Mouse (Mus musculus) hindbrain, embryonic 14.5 days (tissue): ENCODE measurements at regions not wholly inside any gene's neighbourhood (a gene's known extent, or its start where the extent isn't known, plus 50 kb on each side); places are given as distances from the start of the nearest gene placed in this dataset.

ENCODE experiments used
- ATAC-seq: fragments of 200-750 bp; cut with Nextera tagmentation; 2 replicates; pipeline ENCODE4 v1.8.0; 2017; ENCODE audit warnings: moderate number of reproducible peaks, mild to moderate bottlenecking, moderate TSS enrichment, moderate library complexity; ENCODE audit not compliant: low FRiP score
- DNase-seq: peaks from one replicate; pipeline ENCODE4 v3.0.0-alpha.2; 2015; ENCODE audit warnings: low spot score
- H3K27ac ChIP-seq: fragments of 300-500 bp; sonication (generic); 2 replicates; pipeline ENCODE4 v1.5.1; 2014; ENCODE audit warnings: mild to moderate bottlenecking, moderate library complexity
- H3K27me3 ChIP-seq: fragments of 300-500 bp; sonication (generic); 2 replicates; pipeline ENCODE4 v1.6.1; 2014; ENCODE audit warnings: mild to moderate bottlenecking, low read length, mixed read lengths; ENCODE audit not compliant: control insufficient read depth, insufficient read depth
- H3K36me3 ChIP-seq: fragments of 300-500 bp; sonication (generic); replicated peaks from 2 replicates; pipeline ENCODE4 v1.6.1; 2014; ENCODE audit not compliant: control insufficient read depth, insufficient read depth
- H3K4me1 ChIP-seq: fragments of 300-500 bp; sonication (generic); replicated peaks from 2 replicates; pipeline ENCODE4 v1.6.1; 2014; ENCODE audit warnings: antibody characterized with exemption, low read length, mixed read lengths; ENCODE audit not compliant: control insufficient read depth, insufficient read depth
- H3K4me2 ChIP-seq: fragments of 300-500 bp; sonication (generic); replicated peaks from 2 replicates; pipeline ENCODE4 v1.6.1; 2014; ENCODE audit warnings: mild to moderate bottlenecking, moderate library complexity
- H3K4me3 ChIP-seq: fragments of 300-500 bp; sonication (generic); replicated peaks from 2 replicates; pipeline ENCODE4 v1.5.1; 2014; ENCODE audit warnings: mild to moderate bottlenecking, low read length
- H3K9ac ChIP-seq: fragments of 300-500 bp; sonication (generic); 2 replicates; pipeline ENCODE4 v1.6.1; 2014
- H3K9me3 ChIP-seq: fragments of 300-500 bp; sonication (generic); 2 replicates; pipeline ENCODE4 v1.6.1; 2016; ENCODE audit warnings: low read length; ENCODE audit not compliant: control insufficient read depth
- WGBS: fragments of 180-500 bp; shearing (Covaris S2); extraction: QIAGEN DNeasy Blood & Tissue Kit; methylation state at CpG from one replicate; pipeline ENCODE4 v1.1.7; 2014; 5-methylcytosine and 5-hydroxymethylcytosine counted together

GRCm38 (mm10) chr2:117989215-117989614, 122.5 kb upstream of the Thbs1 start:
- H3K4me3 ChIP-seq: no peak overlapping the region
- no peaks in the 10 kb centered on the region for H3K27me3 ChIP-seq
- H3K36me3 ChIP-seq: no peaks in the 10 kb centered on the region
- H3K27ac ChIP-seq: no peak overlapping the region
- no peak for DNase-seq
- 91% methylated on average over 8 of the region's 8 CpGs for WGBS
- no peak overlapping the region for H3K4me2 ChIP-seq
- H3K4me1 ChIP-seq: no peaks in the 10 kb centered on the region
- no peaks in the 10 kb centered on the region for H3K9me3 ChIP-seq
- H3K9ac ChIP-seq: no peak overlapping the region
- ATAC-seq: no peak

- ATAC-seq (no peak), DNase-seq (no peak)
- H3K4me2 ChIP-seq: no peak overlapping the region
- no peak overlapping the region for H3K27ac ChIP-seq
- no peak overlapping the region for H3K9ac ChIP-seq
- no peaks in the 10 kb centered on the region for H3K36me3 ChIP-seq
- WGBS: 83% methylated on average over 14 of the region's 14 CpGs
- no peaks in the 10 kb centered on the region for H3K4me1 ChIP-seq
- H3K4me3 ChIP-seq: no peak overlapping the region
- H3K27me3 ChIP-seq: no peaks in the 10 kb centered on the region
- H3K9me3 ChIP-seq: no peaks in the 10 kb centered on the region
These were observed 115.3 kb upstream of the Thbs1 start for GRCm38 (mm10) chr2:117996130-117997083.

- no peaks in the 10 kb centered on the region for H3K4me1 ChIP-seq
- DNase-seq: no peak
- H3K4me2 ChIP-seq: no peak overlapping the region
- H3K9me3 ChIP-seq: no peaks in the 10 kb centered on the region
- WGBS: 74% methylated on average over 6 of the region's 6 CpGs
- no peak for ATAC-seq
- H3K27ac ChIP-seq: no peak overlapping the region
- no peaks in the 10 kb centered on the region for H3K36me3 ChIP-seq
- no peaks in the 10 kb centered on the region for H3K27me3 ChIP-seq
- H3K9ac ChIP-seq: no peak overlapping the region
- no peak overlapping the region for H3K4me3 ChIP-seq
These were observed 112.0 kb upstream of the Thbs1 start for GRCm38 (mm10) chr2:117999641-118000040.

- ATAC-seq (no peak), DNase-seq (no peak)
- Histone ChIP-seq H3K36me3 (no peaks in the 10 kb centered on the region), H3K9ac (no peak overlapping the region), H3K9me3 (no peaks in the 10 kb centered on the region), H3K4me3 (no peak overlapping the region), H3K27me3 (no peaks in the 10 kb centered on the region), H3K4me2 (no peak overlapping the region), H3K4me1 (no peaks in the 10 kb centered on the region), H3K27ac (no peak overlapping the region)
- 91% methylated on average over 5 of the region's 5 CpGs for WGBS
These were observed 107.5 kb upstream of the Thbs1 start for GRCm38 (mm10) chr2:118004191-118004590.

- Histone ChIP-seq H3K4me2 (no peak overlapping the region), H3K9ac (no peak overlapping the region), H3K4me1 (no peaks in the 10 kb centered on the region), H3K4me3 (no peak overlapping the region), H3K9me3 (no peaks in the 10 kb centered on the region), H3K27ac (no peak overlapping the region), H3K27me3 (no peaks in the 10 kb centered on the region), H3K36me3 (no peaks in the 10 kb centered on the region)
- no peak for DNase-seq
- no peak for ATAC-seq
- WGBS: 56% methylated on average over 10 of the region's 10 CpGs
These were observed 103.9 kb upstream of the Thbs1 start for GRCm38 (mm10) chr2:118007539-118008427.

GRCm38 (mm10) chr2:118011679-118012078, 100.0 kb upstream of the Thbs1 start:
- Histone ChIP-seq H3K27ac (no peak overlapping the region), H3K4me1 (no peaks in the 10 kb centered on the region), H3K9ac (no peak overlapping the region), H3K4me3 (no peak overlapping the region), H3K4me2 (no peak overlapping the region), H3K27me3 (no peaks in the 10 kb centered on the region), H3K9me3 (no peaks in the 10 kb centered on the region), H3K36me3 (no peaks in the 10 kb centered on the region)
- ATAC-seq: no peak
- no peak for DNase-seq
- WGBS: 89% methylated on average over 7 of the region's 7 CpGs

GRCm38 (mm10) chr2:118012211-118012610, 99.5 kb upstream of the Thbs1 start:
- no peak for ATAC-seq
- WGBS: 91% methylated on average over 3 of the region's 3 CpGs
- Histone ChIP-seq H3K27ac (no peak overlapping the region), H3K36me3 (no peaks in the 10 kb centered on the region), H3K4me3 (no peak overlapping the region), H3K9me3 (no peaks in the 10 kb centered on the region), H3K9ac (no peak overlapping the region), H3K4me1 (no peaks in the 10 kb centered on the region), H3K4me2 (no peak overlapping the region), H3K27me3 (no peaks in the 10 kb centered on the region)
- no peak for DNase-seq

GRCm38 (mm10) chr2:118013156-118013555, 98.5 kb upstream of the Thbs1 start:
- Histone ChIP-seq H3K9me3 (no peaks in the 10 kb centered on the region), H3K4me2 (no peak overlapping the region), H3K4me3 (no peak overlapping the region), H3K27me3 (no peaks in the 10 kb centered on the region), H3K9ac (no peak overlapping the region), H3K36me3 (no peaks in the 10 kb centered on the region), H3K4me1 (no peaks in the 10 kb centered on the region), H3K27ac (no peak overlapping the region)
- DNase-seq (no peak), ATAC-seq (no peak)
- 97% methylated on average over 3 of the region's 3 CpGs for WGBS

- no peaks in the 10 kb centered on the region for H3K4me1 ChIP-seq
- no peak for DNase-seq
- ATAC-seq: no peak
- no peak overlapping the region for H3K4me3 ChIP-seq
- H3K27me3 ChIP-seq: no peaks in the 10 kb centered on the region
- WGBS: 78% methylated on average over 1 of the region's 1 CpGs
- no peak overlapping the region for H3K4me2 ChIP-seq
- H3K9ac ChIP-seq: no peak overlapping the region
- no peaks in the 10 kb centered on the region for H3K36me3 ChIP-seq
- H3K9me3 ChIP-seq: no peaks in the 10 kb centered on the region
- H3K27ac ChIP-seq: no peak overlapping the region
These were observed 96.5 kb upstream of the Thbs1 start for GRCm38 (mm10) chr2:118015182-118015581.
